Mouse (Mus musculus): ENCODE measurements around the gene Tmem252. TPM values are rescaled to one million over a fixed set of nuclear protein-coding genes. Genes with fewer than 3 reads are reported as not detected.

The Tmem252 gene
- total and polyA plus RNA-seq, 3 experiments = not detected

- TF ChIP-seq CHD2 (IDR thresholded peaks at IDR 0.05; ENCODE audit: low read length) = no peak
- no peak for TF ChIP-seq TBP (IDR thresholded peaks at IDR 0.05; ENCODE audit: low read depth, low read length)
- no peak for TF ChIP-seq SIN3A (IDR thresholded peaks at IDR 0.05; ENCODE audit: low read length)
- no peak for TF ChIP-seq GABPA (IDR thresholded peaks at IDR 0.05; ENCODE audit: low read depth, low read length)
- TF ChIP-seq ZNF384 (IDR thresholded peaks at IDR 0.05; ENCODE audit: low read depth, low read length) = no peak
- no peak for DNase-seq (ENCODE audit: low read depth, low spot score)
- H3K9me3 ChIP-seq (replicated peaks; ENCODE audit: insufficient read depth, low read length) = no peaks in the 10 kb centered on the region
- no peak overlapping the region for H3K9ac ChIP-seq (ENCODE audit: control insufficient read depth, low read depth, low read length, poor library complexity, severe bottlenecking)
- H3K4me1 ChIP-seq (ENCODE audit: control insufficient read depth in 1 of 2, insufficient read depth in 2 of 2, low read length in 2 of 2) = no peaks in the 10 kb centered on the region
- no peak overlapping the region for H3K27ac ChIP-seq (ENCODE audit: control insufficient read depth, low read depth, low read length)
- H3K27me3 ChIP-seq (ENCODE audit: control insufficient read depth in 1 of 2, insufficient read depth in 2 of 2, low read length in 2 of 2) = peaks cover 3 to 4% of the 10 kb centered on the region in 2 experiments; a peak in 2 of 4 replicates
- H3K79me2 ChIP-seq (ENCODE audit: control insufficient read depth, insufficient read depth, low read length, poor library complexity) = no peaks in the 10 kb centered on the region
- no peaks in the 10 kb centered on the region for H3K36me3 ChIP-seq (ENCODE audit: control insufficient read depth in 1 of 2, insufficient read depth in 2 of 2, low read length in 2 of 2)
- H3K4me3 ChIP-seq (ENCODE audit: control insufficient read depth in 1 of 2, insufficient read depth in 1 of 2, low read depth in 2 of 2, low read length in 2 of 2) = no peak overlapping the region
Measured at GRCm38 (mm10) chr19:24677242-24677984, 3.6 kb downstream of the Tmem252 start.

GRCm38 (mm10) chr19:24683016-24683720 lies 9.4 kb downstream of the Tmem252 start:
- no peaks in the 10 kb centered on the region for H3K4me1 ChIP-seq (ENCODE audit: control insufficient read depth in 1 of 2, insufficient read depth in 2 of 2, low read length in 2 of 2)
- TF ChIP-seq GATA1 (IDR thresholded peaks at IDR 0.05; ENCODE audit: low read depth, low read length) = no peak
- H3K4me3 ChIP-seq (ENCODE audit: control insufficient read depth in 1 of 2, insufficient read depth in 1 of 2, low read depth in 2 of 2, low read length in 2 of 2) = no peak overlapping the region
- DNase-seq (ENCODE audit: low read depth, low spot score) = no peak
- H3K27me3 ChIP-seq (ENCODE audit: control insufficient read depth in 1 of 2, insufficient read depth in 2 of 2, low read length in 2 of 2) = peaks cover 0 to 4% of the 10 kb centered on the region in 2 experiments; a peak in 1 of 4 replicates
- H3K27ac ChIP-seq (ENCODE audit: control insufficient read depth, low read depth, low read length) = no peak overlapping the region
- H3K36me3 ChIP-seq (ENCODE audit: control insufficient read depth in 1 of 2, insufficient read depth in 2 of 2, low read length in 2 of 2) = no peaks in the 10 kb centered on the region
- H3K9ac ChIP-seq (ENCODE audit: control insufficient read depth, low read depth, low read length, poor library complexity, severe bottlenecking) = no peak overlapping the region
- H3K9me3 ChIP-seq (replicated peaks; ENCODE audit: insufficient read depth, low read length) = no peaks in the 10 kb centered on the region
- H3K79me2 ChIP-seq (ENCODE audit: control insufficient read depth, insufficient read depth, low read length, poor library complexity) = no peaks in the 10 kb centered on the region

GRCm38 (mm10) chr19:24686411-24686810 lies 12.6 kb downstream of the Tmem252 start:
- no peak for DNase-seq (ENCODE audit: low read depth, low spot score)
- no peak overlapping the region for H3K4me3 ChIP-seq (ENCODE audit: control insufficient read depth in 1 of 2, insufficient read depth in 1 of 2, low read depth in 2 of 2, low read length in 2 of 2)

More at GRCm38 (mm10) chr19:24686411-24686810, 12.6 kb downstream of the Tmem252 start:
- TF ChIP-seq NRF1 (IDR thresholded peaks at IDR 0.05; ENCODE audit: insufficient read depth, low read depth, low read length, poor library complexity, severe bottlenecking) = no peak
- no peak for TF ChIP-seq MAX (IDR thresholded peaks at IDR 0.05; ENCODE audit: low read length)
- no peak for TF ChIP-seq POLR2AphosphoS5 (IDR thresholded peaks at IDR 0.05; ENCODE audit: borderline replicate concordance, low read depth, low read length)
- no peak for TF ChIP-seq JUND (IDR thresholded peaks at IDR 0.05; ENCODE audit: low read depth, low read length)
- no peak for TF ChIP-seq SMC3 (IDR thresholded peaks at IDR 0.05; ENCODE audit: low read depth, low read length)
- Histone ChIP-seq H3K4me1 (ENCODE audit: control insufficient read depth in 1 of 2, insufficient read depth in 2 of 2, low read length in 2 of 2) (no peaks in the 10 kb centered on the region), H3K27me3 (ENCODE audit: control insufficient read depth in 1 of 2, insufficient read depth in 2 of 2, low read length in 2 of 2) (no peaks in the 10 kb centered on the region), H3K79me2 (ENCODE audit: control insufficient read depth, insufficient read depth, low read length, poor library complexity) (no peaks in the 10 kb centered on the region), H3K27ac (ENCODE audit: control insufficient read depth, low read depth, low read length) (no peak overlapping the region), H3K9me3 (replicated peaks; ENCODE audit: insufficient read depth, low read length) (no peaks in the 10 kb centered on the region), H3K9ac (ENCODE audit: control insufficient read depth, low read depth, low read length, poor library complexity, severe bottlenecking) (no peak overlapping the region), H3K36me3 (ENCODE audit: control insufficient read depth in 1 of 2, insufficient read depth in 2 of 2, low read length in 2 of 2) (no peaks in the 10 kb centered on the region)
